In the genomic region with DNA sequence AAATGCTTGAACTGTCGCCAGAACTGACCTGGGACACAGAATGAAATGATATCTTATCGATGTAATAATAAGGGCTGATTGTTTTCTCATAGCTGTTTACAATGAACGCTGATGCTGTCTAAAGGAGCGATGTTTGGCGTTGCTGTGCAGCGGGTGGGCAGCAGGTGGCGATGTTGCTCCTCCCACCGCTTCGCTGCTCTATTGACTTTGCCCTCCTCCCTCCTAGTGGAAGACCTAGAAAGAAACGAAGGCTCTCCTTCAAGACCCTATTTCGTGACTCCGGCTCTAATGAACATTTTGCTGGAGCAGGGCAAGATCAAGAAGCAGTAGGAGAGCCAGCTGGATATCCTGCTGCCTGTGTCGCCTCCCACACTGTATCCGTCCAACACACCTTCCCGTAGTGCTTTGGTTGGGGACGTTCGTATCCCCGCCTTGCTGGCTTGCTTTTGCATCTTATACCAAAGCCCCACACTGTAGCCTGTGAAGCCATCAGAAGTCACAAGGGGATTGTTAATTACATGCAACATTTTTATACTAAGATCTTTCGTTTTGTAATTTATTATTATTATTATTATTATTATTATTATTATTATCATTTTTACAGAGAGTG, we compare ENCODE assay signal across 8 mouse cellular contexts.
A peak's percentile ranks its signal among the peaks of the same experiment; 100 is the strongest.
DNase-seq lines count a peak whose midpoint lies in the region; ATAC-seq and TF ChIP-seq lines count a peak whose summit lies in the region.

No protein-coding gene starts in this region.

- WGBS in embryonic facial prominence, embryonic 11.5 days = 11% methylated on average over 19 of the region's 19 CpGs
- 8% methylated on average over 19 of the region's 19 CpGs for WGBS in kidney, adult 2 months
- WGBS in limb, embryonic 11.5 days = 10% methylated on average over 19 of the region's 19 CpGs
- WGBS in midbrain, embryonic 13.5 days = 7% methylated on average over 19 of the region's 19 CpGs

- H3K9ac ChIP-seq in embryonic facial prominence, embryonic 11.5 days (replicated peaks; ENCODE audit: low read length) = no peak overlapping the region
- no peak overlapping the region for H3K9ac ChIP-seq in limb, embryonic 11.5 days (ENCODE audit: low read length)
- peak overlapping the region; percentile 51; the same call in 1 of the 2 replicates for H3K9ac ChIP-seq in midbrain, embryonic 13.5 days (replicated peaks)

- H3K27me3 ChIP-seq in embryonic facial prominence, embryonic 11.5 days (ENCODE audit: control insufficient read depth, insufficient read depth, low read length) = no peaks in the 10 kb centered on the region
- H3K27me3 ChIP-seq in kidney, adult 2 months (replicated peaks; ENCODE audit: control insufficient read depth, insufficient read depth, low read length) = no peaks in the 10 kb centered on the region
- H3K27me3 ChIP-seq in limb, embryonic 11.5 days (ENCODE audit: control insufficient read depth, insufficient read depth, low read length) = no peaks in the 10 kb centered on the region
- peaks cover 4% of the 10 kb centered on the region; the same call in 1 of the 2 replicates for H3K27me3 ChIP-seq in midbrain, embryonic 13.5 days

- TF ChIP-seq POLR2A in kidney, adult 2 months (IDR thresholded peaks at IDR 0.05; ENCODE audit: low read depth, low read length) = no peak

- no peaks in the 10 kb centered on the region for H3K4me1 ChIP-seq in embryonic facial prominence, embryonic 11.5 days (ENCODE audit: control insufficient read depth, insufficient read depth, low read length)
- no peaks in the 10 kb centered on the region for H3K4me1 ChIP-seq in kidney, adult 2 months (ENCODE audit: control insufficient read depth, insufficient read depth, low read length)
- no peaks in the 10 kb centered on the region for H3K4me1 ChIP-seq in limb, embryonic 11.5 days (ENCODE audit: control insufficient read depth, insufficient read depth, low read length)
- H3K4me1 ChIP-seq in midbrain, embryonic 13.5 days (replicated peaks) = no peaks in the 10 kb centered on the region

- no peaks in the 10 kb centered on the region for H3K9me3 ChIP-seq in embryonic facial prominence, embryonic 11.5 days (replicated peaks; ENCODE audit: control insufficient read depth, low read length)
- no peaks in the 10 kb centered on the region for H3K9me3 ChIP-seq in limb, embryonic 11.5 days (ENCODE audit: control insufficient read depth, low read length)
- no peaks in the 10 kb centered on the region for H3K9me3 ChIP-seq in midbrain, embryonic 13.5 days

- no peak overlapping the region for H3K4me3 ChIP-seq in embryonic facial prominence, embryonic 11.5 days (ENCODE audit: low read depth, low read length)
- H3K4me3 ChIP-seq in kidney, adult 2 months (ENCODE audit: insufficient read depth, low read depth, low read length) = no peak overlapping the region
- H3K4me3 ChIP-seq in limb, embryonic 11.5 days (ENCODE audit: low read depth, low read length) = no peak overlapping the region
- H3K4me3 ChIP-seq in midbrain, embryonic 13.5 days (replicated peaks) = peak overlapping the region; percentile 33

- TF ChIP-seq CTCF in kidney, adult 2 months (conservative IDR thresholded peaks at IDR 0.05; ENCODE audit: insufficient read depth, insufficient read length, low read depth, low read length) = peak; percentile 99

- ATAC-seq in embryonic facial prominence, embryonic 11.5 days (replicated peaks; ENCODE audit: insufficient number of reproducible peaks, low FRiP score, low TSS enrichment, low read depth) = peak; percentile 58; the same call in 1 of the 2 replicates
- peak; percentile 70; the same call in 1 of the 2 replicates for ATAC-seq in limb, embryonic 11.5 days (ENCODE audit: insufficient number of reproducible peaks, low FRiP score, low TSS enrichment, low read depth)
- ATAC-seq in midbrain, embryonic 13.5 days = peak; percentile 88

- DNase-seq in 3134 (ENCODE audit: extremely low read depth, insufficient read length, low spot score) = peak; percentile 50
- peak; percentile 75 for DNase-seq in adrenal gland, postnatal 14 days
- DNase-seq in embryonic facial prominence, embryonic 11.5 days (ENCODE audit: low spot score) = peak; percentile 84
- peak; percentile 40 for DNase-seq in heart, adult 8-10 months (ENCODE audit: low spot score)
- DNase-seq in kidney, adult 2 months = peak; percentile 73
- DNase-seq in limb, embryonic 11.5 days (ENCODE audit: low spot score) = peak; percentile 88
- DNase-seq in spleen, postnatal 14 days (ENCODE audit: low spot score in 2 of 2) = peak; percentile 16 to 21

- no peak overlapping the region for H3K27ac ChIP-seq in embryonic facial prominence, embryonic 11.5 days (replicated peaks; ENCODE audit: low read depth, low read length)
- no peak overlapping the region for H3K27ac ChIP-seq in kidney, adult 2 months (ENCODE audit: insufficient read depth, low read depth, low read length)
- H3K27ac ChIP-seq in limb, embryonic 11.5 days (replicated peaks; ENCODE audit: low read depth, low read length) = no peak overlapping the region
- H3K27ac ChIP-seq in midbrain, embryonic 13.5 days = no peak overlapping the region

- no peaks in the 10 kb centered on the region for H3K36me3 ChIP-seq in embryonic facial prominence, embryonic 11.5 days (replicated peaks; ENCODE audit: control insufficient read depth, insufficient read depth, low read depth, low read length)
- H3K36me3 ChIP-seq in kidney, adult 2 months (ENCODE audit: control insufficient read depth, insufficient read depth, low read length) = no peaks in the 10 kb centered on the region
- no peaks in the 10 kb centered on the region for H3K36me3 ChIP-seq in limb, embryonic 11.5 days (ENCODE audit: control insufficient read depth, insufficient read depth, low read length)
- no peaks in the 10 kb centered on the region for H3K36me3 ChIP-seq in midbrain, embryonic 13.5 days

- peak overlapping the region; percentile 14; the same call in 1 of the 2 replicates for H3K4me2 ChIP-seq in embryonic facial prominence, embryonic 11.5 days (ENCODE audit: low read depth, low read length)
- peak overlapping the region; percentile 35; the same call in 1 of the 2 replicates for H3K4me2 ChIP-seq in limb, embryonic 11.5 days (ENCODE audit: low read depth, severe bottlenecking)
- H3K4me2 ChIP-seq in midbrain, embryonic 13.5 days (replicated peaks) = peak overlapping the region; percentile 58

Comparison
In these comparisons a context has a peak if more than half of its experiments do, and no peak if none do; other contexts are left out.
1. DNase-seq: peak in every context shown above with its lines; median percentile 88 in limb, embryonic 11.5 days; 84 in embryonic facial prominence, embryonic 11.5 days; 75 in adrenal gland, postnatal 14 days; 73 in kidney, adult 2 months; 50 in 3134; 40 in heart, adult 8-10 months; 18 in spleen, postnatal 14 days.